Mouse (Mus musculus) embryo, embryonic 9.5 days (tissue): Measurements from ENCODE around the gene Aldh1a7.
"Not testable (repeated sequence)": the region's sequence is repeated elsewhere in the genome, so short reads cannot be mapped to it uniquely, and the experiment has no call there.

ENCODE experiments used
- DNase-seq: peaks from one replicate; pipeline ENCODE4 v3.0.0-alpha.2; 2017; ENCODE audit errors: extremely low spot score

Gene Aldh1a7

DNA sequence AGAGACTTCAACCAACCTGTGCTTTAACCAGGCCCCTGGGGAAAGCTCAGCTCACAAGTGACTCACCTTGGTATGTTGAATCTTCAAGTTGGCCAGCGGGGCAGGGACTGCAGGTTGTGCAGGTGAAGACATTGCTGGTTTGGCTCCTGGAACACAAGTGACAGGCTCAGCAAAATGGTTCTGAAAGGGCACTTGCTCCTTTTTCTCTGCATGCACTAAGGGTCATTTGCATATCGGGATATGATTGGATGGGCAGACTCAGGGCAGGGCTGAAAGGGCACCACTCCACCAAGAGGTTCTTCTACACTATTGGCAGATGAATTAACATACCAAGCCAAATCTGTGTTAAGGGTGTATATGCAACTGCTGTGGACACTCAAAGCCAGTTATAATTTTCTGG lies at the start of gene Aldh1a7:
Gene Aldh1a7, minus strand, starts transcription at position 182 of the 400 bp plus-strand sequence.
- peak; percentile 16 for DNase-seq

DNA sequence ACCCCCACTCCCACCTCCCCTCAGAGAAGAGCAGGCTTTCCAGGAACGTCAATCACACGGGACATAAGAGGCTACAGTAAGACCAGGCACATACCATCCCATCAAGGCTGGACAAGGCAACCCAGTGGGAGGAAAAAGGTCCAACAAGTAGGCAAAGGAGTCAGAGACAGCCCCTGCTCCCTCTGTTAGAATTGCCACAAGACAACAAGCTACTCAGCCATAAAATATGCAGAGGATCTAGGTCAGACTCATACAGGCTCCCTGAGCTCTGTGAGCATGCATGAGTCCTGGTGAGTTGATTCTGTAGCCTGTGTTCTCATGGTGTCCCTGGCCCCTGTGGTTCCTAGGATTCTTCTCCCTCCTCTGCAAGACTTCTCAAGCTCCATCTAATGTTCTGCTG lies 48.3 kb upstream of the Aldh1a7 start:
- DNase-seq, result no peak

DNA sequence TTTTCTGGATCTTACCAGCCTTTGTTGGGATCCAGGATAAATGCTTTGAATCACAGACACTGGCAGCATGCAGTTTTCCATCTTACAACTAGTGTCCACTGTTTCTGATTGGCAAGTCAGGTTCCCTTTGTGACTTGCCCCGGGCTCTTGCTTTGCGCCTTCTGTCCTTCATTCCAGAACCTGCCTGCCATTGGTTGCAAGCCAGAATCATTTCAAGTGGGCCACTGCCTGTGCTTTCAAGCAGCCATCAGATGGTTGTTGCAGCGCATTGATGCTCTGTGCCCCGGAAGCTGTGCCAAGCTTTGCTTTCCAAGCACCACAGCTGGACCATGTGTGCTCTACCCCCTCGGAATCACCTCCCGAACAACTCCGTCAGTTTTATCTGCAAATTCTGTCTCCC lies 46.6 kb upstream of the Aldh1a7 start:
- DNase-seq, result no peak

DNA sequence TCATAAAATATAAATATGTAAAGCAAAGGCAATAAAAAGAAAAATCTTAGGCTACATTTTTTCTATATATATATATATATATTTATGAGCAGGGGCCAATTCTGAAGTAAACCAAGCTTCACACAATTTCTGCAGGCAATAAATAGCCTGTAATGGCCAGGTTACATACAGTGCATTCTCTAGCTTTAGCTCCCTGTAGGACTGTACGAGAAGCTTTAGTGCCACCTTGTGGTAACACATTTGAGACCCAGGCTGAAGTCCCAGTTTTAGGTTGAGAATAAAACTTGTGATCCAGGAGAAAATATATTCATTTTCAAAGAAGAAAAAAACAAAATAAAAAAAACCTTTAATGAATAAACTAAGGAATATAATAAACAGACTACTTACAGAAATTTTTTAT lies 36.9 kb upstream of the Aldh1a7 start:
- peak; percentile 16 for DNase-seq

DNA sequence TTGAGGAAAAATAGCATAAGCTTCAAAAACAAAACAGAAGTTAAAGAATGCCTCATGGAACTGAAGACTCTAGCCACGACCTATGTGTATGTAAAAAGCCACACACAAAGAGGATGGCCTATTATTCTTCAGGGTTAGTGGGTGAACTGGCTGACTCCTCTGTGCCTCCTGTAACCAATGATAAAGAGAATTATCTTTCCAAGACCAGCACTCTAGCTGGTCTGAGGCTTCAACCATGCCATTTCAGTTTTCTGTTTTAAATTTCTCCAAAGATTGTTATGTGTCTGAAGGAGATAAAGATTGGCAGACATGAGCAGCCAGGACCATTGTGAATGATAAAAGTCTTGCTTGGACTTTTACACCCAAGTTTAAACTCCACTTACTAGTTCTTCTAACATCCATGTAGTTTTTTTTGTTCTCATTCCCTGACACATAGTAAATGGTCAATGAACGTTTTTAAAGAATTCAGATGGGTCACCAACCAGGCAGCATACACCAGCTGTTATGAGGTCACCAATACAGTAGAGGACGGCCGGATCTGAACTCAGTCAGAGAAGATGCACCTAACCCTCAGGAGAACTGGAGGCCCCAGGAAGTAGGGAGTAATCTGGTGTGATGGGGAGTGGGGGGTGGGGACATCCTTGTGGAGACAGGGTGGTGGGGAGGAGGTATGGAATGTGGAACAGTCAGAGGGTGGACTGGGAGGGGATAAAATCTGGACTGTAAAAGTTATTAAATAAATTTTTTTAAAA lies 34.5 kb upstream of the Aldh1a7 start:
- no peak for DNase-seq

DNA sequence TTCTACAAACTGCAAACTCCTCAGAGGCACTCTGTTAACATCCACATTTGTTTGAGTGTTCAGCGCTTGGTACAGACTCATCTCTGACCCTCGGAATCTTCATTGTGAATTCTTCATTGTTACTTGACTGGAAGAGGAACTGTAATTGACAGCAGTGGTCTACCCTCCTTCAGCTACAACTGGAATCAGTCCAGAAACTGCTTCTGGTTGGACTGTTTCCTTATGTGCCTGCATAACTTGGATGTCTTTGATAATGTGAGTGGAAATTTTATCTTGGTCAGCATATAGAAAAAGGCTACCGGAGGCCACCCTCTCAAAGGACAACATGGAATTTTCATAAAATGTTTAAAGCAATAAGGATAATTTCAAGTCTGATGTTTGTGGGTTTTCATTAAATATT lies 33.8 kb upstream of the Aldh1a7 start:
- DNase-seq, result no peak

DNA sequence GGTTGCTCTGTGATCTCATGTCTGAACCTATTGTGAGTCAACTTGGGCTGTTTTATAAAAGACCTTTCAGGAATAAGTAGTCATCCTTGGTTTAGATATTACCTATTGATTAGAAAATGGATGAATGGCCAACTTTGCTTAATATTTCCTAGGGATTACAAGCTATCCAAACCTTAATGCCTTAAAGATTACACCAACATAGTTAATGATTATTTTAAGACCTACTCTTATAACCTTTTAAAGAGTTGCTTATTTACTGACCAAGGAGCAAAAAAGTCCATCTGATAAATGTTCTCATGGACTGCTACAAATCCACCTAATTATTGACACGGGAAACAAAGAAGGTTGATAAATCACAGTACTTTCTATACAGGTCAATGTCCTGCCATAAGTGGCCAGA lies 17.3 kb upstream of the Aldh1a7 start:
- DNase-seq, result no peak

DNA sequence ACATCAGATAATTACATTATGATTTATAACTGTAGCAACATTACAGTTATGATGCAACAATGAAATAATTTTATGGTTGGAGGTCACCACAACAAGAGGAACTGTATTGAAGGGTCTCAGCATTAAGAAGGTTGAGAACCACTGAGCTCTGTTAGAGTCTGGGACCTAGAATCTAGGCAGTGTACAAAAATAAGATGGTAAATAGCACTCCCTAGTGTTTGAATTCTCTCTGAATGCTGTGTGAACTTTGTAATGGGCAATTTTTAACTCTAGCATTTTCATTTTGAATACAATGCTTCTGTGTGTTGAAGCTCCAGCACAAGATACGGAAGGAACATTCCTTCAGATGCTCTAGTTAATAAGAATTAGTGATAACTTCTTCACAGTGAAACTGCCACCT lies 916 bp upstream of the Aldh1a7 start:
- no peak for DNase-seq

DNA sequence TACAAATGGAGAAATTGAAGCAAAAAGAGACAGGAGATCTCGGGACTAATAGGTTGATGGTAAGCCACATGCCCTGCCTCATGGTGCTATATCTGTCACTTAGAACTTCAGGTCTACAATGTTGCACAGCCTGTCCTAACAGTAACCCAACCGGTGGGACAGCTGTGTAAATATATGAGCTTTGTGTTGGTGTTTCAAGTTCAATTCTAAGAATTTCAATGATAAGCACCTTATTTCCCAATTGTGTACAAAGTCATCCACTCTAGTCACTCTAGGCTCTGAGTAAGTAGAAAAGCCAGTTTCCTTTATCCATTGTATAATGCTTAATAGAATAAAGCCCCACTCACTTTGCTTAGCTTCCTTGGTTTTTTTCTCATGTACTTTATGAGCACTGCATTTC lies 4.4 kb downstream of the Aldh1a7 start:
- DNase-seq, result no peak

DNA sequence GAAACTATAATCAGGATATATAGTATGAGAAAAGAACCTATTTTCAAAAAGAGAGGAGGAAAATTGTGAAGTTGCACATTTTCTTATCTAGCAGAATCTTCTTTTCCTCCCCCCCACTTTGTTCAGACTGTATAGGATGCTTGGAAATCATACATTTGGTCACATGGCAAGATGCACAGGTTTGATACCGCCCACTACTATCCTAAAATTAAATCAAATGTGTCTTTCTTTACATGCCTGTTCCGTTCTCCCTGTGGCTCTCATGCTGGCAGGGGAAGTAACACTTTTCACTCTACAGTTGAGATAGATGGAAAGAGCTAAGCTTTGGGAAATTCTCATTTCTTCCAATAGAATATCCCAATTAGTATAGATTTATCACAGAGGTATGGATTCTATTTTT lies 7.1 kb downstream of the Aldh1a7 start:
- DNase-seq, result no peak

DNA sequence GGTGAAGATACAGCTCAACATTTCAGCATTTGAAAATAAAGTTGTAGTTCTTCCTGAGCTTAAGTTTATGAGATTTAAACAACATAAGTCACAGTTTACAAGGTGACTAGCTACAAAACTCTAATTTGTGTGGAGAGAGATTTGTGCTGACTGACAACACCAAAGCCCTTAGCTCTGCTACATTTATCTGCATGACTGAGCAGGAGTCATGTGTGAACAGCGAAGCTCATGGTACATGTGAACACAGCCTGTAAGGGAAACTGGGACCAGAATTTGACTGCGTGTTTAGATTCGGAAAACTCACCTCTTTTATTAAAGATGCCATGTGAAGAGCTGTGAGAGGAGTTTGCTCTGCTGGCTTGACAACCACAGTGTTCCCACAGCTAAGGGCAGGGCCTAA lies 11.7 kb downstream of the Aldh1a7 start:
- DNase-seq, result no peak

DNA sequence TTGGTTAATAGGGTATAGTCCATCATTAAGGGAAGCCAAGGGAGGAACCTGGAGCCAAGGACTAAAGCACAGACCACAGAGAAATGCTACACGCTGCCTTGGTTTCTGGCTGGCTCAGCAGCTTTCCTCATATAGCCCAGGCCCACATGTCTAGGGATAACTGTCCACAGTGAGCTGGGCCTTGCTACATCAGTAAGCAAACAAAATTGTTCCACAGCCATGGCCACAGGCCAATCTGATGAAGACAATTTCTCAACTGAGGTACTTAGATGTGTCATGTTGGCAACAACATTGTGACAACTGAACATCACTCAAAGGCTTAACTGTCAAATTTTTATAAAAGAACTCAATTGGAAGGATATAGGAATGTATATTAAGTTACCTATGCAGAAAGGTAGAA lies 12.3 kb downstream of the Aldh1a7 start:
- no peak for DNase-seq

DNA sequence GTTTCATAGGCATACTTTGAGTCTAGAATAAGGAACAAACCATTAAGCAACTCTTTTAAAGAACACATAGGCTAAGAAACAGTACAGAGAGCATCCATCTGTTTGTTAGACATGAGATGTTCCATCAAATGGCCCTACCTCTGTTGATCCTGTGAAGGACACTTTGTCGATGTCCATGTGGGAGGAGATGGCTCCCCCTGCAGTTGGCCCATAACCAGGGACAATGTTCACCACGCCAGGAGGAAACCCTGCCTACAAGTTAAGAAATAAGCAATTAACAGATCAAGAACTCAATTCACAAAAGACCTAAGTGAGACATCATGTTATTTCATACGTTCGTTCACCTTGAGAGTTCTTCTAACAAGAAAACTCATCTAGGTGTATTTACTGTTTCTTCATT lies 12.8 kb downstream of the Aldh1a7 start:
- no peak for DNase-seq

DNA sequence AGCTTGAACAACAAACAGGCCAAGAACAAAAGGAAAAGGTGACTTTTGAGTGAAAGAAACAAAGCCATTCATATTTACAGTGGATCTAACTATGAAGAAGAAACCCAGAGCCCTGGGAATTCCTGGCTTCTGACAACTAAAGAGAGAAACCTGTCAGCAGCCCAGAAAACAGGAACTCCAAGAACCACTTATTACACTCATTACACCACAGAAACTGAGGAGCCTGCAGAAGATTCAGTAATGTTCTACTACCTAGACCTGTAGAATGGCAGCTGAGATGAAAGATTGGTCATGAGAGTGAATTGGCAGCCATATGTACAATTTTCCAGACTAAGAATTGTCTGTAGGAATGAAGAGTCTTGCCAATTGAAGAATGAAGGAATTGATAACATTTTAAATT lies 20.2 kb downstream of the Aldh1a7 start:
- no peak for DNase-seq

DNA sequence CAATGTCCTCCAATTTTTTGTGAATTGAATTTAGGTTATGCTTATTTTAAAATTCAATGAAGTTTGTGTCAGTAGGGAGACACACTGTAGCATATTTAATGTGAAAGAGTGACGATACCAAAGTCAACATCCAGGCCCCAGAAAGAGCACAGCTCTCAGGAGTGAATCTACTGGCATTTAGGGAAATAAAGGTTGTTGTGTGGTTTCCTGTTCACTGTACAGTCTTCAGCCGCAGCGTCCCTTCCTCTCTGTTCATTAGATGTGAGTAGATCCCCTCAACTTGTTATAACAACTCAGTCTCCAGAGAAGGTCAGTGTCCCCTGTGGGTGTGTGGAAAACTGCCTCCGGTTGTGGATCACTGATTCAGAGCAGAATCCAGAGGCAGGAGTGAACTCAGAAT lies 20.6 kb downstream of the Aldh1a7 start:
- DNase-seq, result no peak

DNA sequence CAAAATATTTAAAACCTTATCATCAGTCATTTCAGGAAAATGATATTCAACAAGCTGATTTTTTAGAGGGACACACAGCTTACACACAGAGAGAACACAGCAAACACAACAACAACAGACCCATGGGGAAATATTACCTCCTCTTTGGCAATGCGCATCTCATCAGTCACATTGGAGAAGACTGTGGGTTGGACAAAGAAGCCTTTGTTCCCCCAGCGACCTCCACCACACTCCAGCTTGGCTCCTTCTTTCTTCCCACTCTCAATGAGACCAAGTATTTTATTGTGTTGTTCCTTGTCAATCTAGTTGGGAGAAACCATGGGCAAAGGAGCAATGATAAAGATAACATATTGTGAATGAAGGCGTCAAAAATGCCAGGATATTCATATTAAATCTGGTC lies 25.3 kb downstream of the Aldh1a7 start:
- DNase-seq, result peak; percentile 15

DNA sequence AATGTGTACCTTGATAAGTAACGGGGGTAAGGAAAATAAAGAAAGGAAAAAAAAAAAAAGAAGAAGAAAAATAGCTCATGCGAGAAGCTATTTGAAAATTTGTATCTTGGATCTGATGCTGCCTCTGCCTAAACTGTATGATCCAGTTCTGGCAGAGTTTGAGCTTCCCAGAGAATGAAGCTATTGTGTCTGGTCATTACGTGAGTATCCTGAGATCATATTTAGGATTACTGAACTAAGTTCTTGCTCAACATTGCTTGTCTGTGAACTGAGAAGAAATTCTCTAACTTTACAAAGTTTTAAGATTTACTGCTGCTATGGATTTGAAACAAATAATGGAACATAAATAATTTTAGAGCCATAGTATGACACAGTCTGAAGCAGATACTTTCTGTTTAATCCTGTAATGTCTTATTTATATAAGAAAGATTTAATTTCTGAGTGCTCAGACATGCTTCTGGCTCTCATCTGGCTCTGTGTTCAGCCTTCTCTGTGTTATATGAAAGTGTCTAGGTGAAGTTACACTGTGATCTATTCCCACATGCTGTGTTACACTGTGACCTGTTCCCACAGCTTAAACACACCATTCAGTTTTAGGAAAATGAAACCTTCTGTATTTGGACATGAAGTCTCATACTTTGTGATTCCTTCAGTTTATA lies 49.5 kb downstream of the Aldh1a7 start:
- no peak for DNase-seq

DNA sequence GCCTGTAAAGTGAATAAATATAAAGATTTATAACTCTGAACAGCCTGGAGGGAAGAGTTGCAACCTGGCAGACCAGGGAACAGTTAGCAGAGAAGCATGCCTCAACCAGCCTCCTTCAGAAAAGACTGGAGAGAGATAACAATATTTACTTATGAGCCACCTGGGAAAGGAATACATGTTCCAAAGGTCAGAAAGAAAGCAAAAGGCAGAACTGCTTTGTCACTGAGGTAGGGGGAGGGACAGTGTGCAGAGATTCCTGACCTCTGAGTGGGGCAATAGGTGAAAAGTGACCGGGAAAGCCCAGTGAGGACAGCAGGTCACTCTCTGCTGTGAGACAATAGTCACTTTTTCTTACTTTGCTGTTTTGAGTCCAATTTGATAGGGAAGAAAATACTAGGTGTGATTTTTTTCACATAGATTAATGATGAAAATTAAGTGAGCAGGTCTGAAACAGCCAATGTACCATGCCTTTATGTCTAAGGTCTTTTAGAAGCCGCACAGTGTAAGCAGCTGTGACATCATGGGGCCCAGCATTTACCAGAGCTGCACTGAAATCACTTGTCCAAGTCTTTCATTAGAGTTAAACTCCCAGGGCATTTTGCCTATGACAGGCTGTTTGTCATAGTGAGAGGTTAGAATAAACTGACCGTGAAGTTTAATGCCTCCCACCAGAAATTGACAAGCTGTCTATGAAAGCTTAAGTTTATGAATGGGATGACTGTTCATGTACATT lies 73.1 kb downstream of the Aldh1a7 start:
- DNase-seq, result no peak

DNA sequence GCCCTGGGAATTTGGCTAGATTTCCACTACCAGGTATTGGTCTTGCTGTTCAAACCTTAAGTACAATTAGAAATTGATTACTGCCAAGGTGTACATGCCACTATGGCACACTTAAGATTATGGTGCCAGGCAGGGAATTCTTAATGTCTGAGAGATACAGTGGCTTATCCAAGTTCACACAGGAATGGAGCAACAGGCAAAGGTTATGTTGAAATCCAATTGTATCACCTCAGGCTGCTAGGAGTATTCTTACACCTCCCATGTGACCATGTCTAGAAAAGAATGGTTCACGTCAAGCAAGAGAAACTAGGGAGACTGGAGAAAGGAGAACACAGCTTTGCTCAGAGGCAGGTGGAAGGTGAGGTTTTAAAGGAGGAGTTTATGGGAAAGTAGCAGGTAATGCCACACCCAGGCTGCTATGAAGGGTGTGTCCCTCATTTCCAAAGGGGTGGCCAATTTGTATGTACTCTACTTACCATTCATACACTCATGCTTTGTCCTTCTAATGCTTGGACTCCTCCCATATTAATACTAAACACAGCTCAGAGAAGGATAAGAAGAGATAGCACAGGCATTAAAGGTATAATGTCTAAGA lies 74.2 kb downstream of the Aldh1a7 start:
- DNase-seq, result no peak

DNA sequence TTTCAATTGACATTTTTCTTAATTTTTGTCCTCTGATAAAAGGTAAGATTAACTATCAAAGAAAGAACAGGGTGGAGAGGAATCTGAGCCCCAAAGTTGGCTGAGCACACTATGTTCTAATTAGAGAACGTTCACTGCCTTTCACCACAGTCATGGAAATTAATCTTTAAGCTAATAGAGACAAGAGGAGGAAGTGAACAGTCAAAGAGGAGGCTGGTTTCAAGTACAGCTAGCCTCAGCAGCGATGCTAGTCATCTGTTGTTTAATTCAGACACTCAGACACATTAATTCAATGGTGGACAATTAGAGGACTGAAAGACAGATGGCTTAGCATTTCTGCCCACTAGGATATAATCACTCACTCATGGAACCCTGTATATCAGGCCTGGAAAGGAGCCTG lies 77.4 kb downstream of the Aldh1a7 start:
- no peak for DNase-seq

DNA sequence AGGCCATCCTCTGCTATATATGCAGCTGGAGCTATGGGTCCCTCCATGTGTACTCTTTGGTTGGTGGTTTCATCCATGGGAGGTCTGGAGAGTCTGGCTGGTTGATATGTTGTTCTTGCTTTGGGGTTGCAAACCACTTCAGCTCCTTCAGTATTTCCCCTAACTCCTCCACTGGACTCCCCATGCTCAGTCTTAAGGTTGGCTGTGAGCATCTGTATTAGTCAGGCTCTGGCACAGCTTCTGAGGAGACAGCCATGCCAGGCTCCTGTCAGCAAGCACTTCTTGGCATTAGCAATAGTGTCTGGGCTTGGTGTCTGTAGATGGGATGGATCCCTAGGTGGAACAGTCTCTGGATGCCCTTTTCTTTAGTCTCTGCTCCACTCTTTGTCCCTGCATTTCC lies 79.9 kb downstream of the Aldh1a7 start:
- DNase-seq, result not testable (repeated sequence)

DNA sequence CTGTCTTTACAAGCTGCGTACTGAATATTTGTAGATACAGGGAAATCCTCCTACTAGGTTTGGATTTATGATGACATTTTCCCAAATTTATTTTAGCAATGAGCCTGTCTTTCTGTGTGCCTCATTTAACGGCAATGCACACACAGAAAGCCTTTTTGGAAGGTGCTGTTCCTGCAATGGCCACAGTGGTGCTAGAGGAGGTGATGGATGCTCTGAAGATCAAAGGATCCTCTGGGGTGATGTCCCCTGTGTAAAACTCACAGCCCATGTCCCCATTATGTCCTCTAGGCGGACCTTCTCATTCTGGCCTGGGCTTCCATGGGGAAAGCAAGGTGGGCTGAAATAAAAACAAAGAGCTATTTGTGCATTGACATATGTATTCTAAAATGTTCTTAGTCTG lies 83.0 kb downstream of the Aldh1a7 start:
- no peak for DNase-seq
